Mouse (Mus musculus) kidney, postnatal 4 days (tissue): ENCODE measurements around the gene Pfas.
"Not testable (repeated sequence)": the region's sequence is repeated elsewhere in the genome, so short reads cannot be mapped to it uniquely, and the experiment has no call there.

Source experiments
- DNase-seq, 2 experiments: peaks; one replicate each; pipeline ENCODE4 v3.0.0; 2021; ENCODE audit warnings: mixed read lengths in 2 of 2

Gene Pfas

GRCm38 (mm10) chr11:68970232-68970631 lies 38.0 kb downstream of the Pfas start:
- DNase-seq: peak; percentile 51 to 66

GRCm38 (mm10) chr11:68968752-68969151 lies 39.5 kb downstream of the Pfas start:
- DNase-seq: no peak

GRCm38 (mm10) chr11:68967337-68968282 lies 40.6 kb downstream of the Pfas start, which contains the start of gene Slc25a35:
Slc25a35 (plus strand) TSS chr11:68968131.
- peak; percentile 91 to 95 for DNase-seq

GRCm38 (mm10) chr11:68966554-68966953 lies 41.7 kb downstream of the Pfas start:
- no peak for DNase-seq

- DNase-seq: peak; percentile 75 to 77
Observed at GRCm38 (mm10) chr11:68965845-68966244, 42.4 kb downstream of the Pfas start.

GRCm38 (mm10) chr11:68965050-68965449 lies 43.2 kb downstream of the Pfas start:
- no peak for DNase-seq

GRCm38 (mm10) chr11:68963405-68963804 lies 44.9 kb downstream of the Pfas start:
- DNase-seq: no peak

GRCm38 (mm10) chr11:68962159-68962558 lies 46.1 kb downstream of the Pfas start:
- not testable (repeated sequence) for DNase-seq

GRCm38 (mm10) chr11:68961596-68961995 lies 46.7 kb downstream of the Pfas start:
- DNase-seq: no peak

- no peak for DNase-seq
Observed at GRCm38 (mm10) chr11:68957971-68958370, 50.3 kb downstream of the Pfas start.

GRCm38 (mm10) chr11:68957308-68957707 lies 51.0 kb downstream of the Pfas start, which contains the start of gene Arhgef15:
Arhgef15 (minus strand) TSS chr11:68957480.
- DNase-seq: peak in 1 of 2 experiments; percentile 36

GRCm38 (mm10) chr11:68956697-68957096 lies 51.6 kb downstream of the Pfas start:
- peak; percentile 45 to 58 for DNase-seq

GRCm38 (mm10) chr11:68956107-68956506 lies 52.2 kb downstream of the Pfas start:
- DNase-seq: peak; percentile 33 to 45

- no peak for DNase-seq
Observed at GRCm38 (mm10) chr11:68955473-68955872, 52.8 kb downstream of the Pfas start.

GRCm38 (mm10) chr11:68954408-68954807 lies 53.9 kb downstream of the Pfas start:
- peak in 1 of 2 experiments; percentile 27 for DNase-seq

GRCm38 (mm10) chr11:68953903-68954302 lies 54.4 kb downstream of the Pfas start:
- no peak for DNase-seq

GRCm38 (mm10) chr11:68947542-68947993 lies 60.7 kb downstream of the Pfas start:
- no peak for DNase-seq

- no peak for DNase-seq
Observed at GRCm38 (mm10) chr11:68946806-68947440, 61.3 kb downstream of the Pfas start.

GRCm38 (mm10) chr11:68946001-68946400 lies 62.3 kb downstream of the Pfas start:
- no peak for DNase-seq

- no peak for DNase-seq
Observed at GRCm38 (mm10) chr11:68945245-68945644, 63.0 kb downstream of the Pfas start.

- DNase-seq: peak in 1 of 2 experiments; percentile 25
Observed at GRCm38 (mm10) chr11:68942731-68943130, 65.5 kb downstream of the Pfas start.

GRCm38 (mm10) chr11:68940516-68940915 lies 67.7 kb downstream of the Pfas start:
- peak; percentile 60 to 74 for DNase-seq
